Mouse (Mus musculus): ENCODE results near the gene Il17c. TPM values are rescaled to one million over a fixed set of nuclear protein-coding genes. Genes with fewer than 3 reads are reported as not detected.

Gene Il17c
- polyA plus RNA-seq, 1 experiment, result 0.97 TPM

DNA sequence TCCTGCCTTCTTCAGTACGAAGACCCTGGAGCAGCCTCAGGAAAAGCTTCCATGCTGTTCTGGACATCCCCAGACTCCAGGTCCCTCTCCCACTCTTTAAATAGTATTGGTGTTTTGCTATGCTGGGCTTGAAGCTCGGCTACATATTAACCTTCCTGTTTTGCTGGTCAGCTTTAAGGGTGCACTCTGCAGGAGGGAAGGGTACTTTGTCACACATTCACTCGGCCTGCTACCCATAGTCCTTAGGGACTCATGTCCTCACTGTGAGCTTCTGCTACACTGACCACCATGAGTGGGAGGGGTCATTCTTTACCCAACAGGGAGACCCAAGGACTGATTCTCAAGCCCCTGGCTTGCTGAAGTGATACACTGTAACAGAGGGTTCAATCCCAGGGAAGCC is 8.8 kb downstream of the Il17c start:
- TF ChIP-seq CTCF (IDR thresholded peaks at IDR 0.05; ENCODE audit: borderline replicate concordance, extremely low read depth, insufficient read depth, insufficient read length) (no peak), POLR2A (IDR thresholded peaks at IDR 0.05; ENCODE audit: borderline replicate concordance, extremely low read depth, insufficient read depth, insufficient read length, poor library complexity, severe bottlenecking) (no peak)
- DNase-seq (ENCODE audit: low read depth), result no peak

DNA sequence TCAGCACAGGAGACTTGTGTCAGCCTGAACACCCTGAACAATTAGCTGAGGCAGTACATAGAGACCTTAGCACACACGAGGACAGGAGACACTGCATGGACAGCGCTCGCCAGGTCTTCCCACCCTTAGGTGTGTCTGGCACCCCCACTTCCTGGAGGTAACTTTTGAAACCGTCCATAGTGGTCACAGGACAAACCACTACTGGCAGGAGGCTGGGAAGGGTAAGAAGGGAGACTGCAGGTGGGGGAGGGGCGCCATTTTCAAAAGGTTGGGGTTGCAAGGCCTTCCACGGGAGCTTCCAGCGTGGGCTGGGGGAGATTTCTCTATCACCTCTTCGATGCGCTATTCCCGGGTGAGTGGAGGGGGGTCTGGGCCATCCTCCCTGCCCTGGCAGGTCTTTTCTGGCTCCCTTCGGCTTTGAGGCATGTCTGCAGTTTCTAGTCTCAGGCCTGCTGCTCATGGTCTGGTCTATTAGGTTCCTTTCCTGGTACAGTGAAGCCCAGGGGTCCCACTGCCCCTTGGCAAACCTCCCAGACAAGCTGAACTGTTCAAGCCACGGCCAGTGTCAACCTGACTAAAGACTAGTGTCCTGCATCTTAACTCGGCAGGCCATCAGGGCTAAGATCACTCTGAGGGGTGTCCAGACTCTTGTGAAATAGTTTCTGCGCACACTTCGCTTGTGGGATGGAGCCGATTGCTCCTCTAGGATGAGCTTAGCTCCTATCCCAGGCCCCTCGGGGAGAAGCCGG is 10.0 kb downstream of the Il17c start:
- TF ChIP-seq CTCF (IDR thresholded peaks at IDR 0.05; ENCODE audit: borderline replicate concordance, extremely low read depth, insufficient read depth, insufficient read length) (no peak), POLR2A (IDR thresholded peaks at IDR 0.05; ENCODE audit: borderline replicate concordance, extremely low read depth, insufficient read depth, insufficient read length, poor library complexity, severe bottlenecking) (no peak)
- peak; percentile 3 for DNase-seq (ENCODE audit: low read depth)

GRCm38 (mm10) chr8:122432443-122433268 is 10.8 kb downstream of the Il17c start, which contains the start of gene Cyba:
Cyba (minus strand) TSS chr8:122432930.
- DNase-seq (ENCODE audit: low read depth), result peak; percentile 56
- TF ChIP-seq CTCF (IDR thresholded peaks at IDR 0.05; ENCODE audit: borderline replicate concordance, extremely low read depth, insufficient read depth, insufficient read length) (no peak), POLR2A (IDR thresholded peaks at IDR 0.05; ENCODE audit: borderline replicate concordance, extremely low read depth, insufficient read depth, insufficient read length, poor library complexity, severe bottlenecking) (no peak)

DNA sequence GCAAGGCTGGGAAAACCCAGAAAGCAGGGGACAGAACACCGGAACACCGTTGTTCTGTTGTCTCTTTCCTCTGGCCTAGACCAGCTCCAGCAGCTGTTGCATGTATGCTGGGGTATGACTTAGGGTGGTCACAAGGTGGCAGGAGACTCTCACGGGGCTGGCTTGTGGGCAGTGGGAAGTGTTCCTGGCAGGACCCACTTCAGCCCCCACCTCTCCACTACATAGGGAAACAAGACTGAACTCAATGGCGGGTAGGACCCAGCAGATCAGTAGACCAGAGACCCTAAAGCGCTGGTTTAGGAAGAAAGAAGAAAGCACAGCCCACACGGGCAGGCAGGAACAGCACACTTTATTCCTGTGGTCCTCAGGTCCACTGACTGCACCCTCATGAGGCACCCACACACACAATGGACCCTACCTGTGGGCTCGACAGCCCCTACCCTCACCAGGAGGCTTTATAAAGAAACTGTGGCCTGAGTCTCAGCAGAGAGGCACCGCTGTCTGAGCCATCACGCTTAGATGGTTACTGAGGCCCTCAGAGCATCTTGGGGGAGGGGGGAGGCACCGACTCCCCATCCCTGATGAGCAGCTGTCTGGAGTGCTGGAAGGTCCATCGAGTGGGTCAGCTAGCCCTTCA is 11.6 kb downstream of the Il17c start:
- DNase-seq (ENCODE audit: low read depth), result peak; percentile 5
- TF ChIP-seq POLR2A (IDR thresholded peaks at IDR 0.05; ENCODE audit: borderline replicate concordance, extremely low read depth, insufficient read depth, insufficient read length, poor library complexity, severe bottlenecking), result no peak
- no peak for TF ChIP-seq CTCF (IDR thresholded peaks at IDR 0.05; ENCODE audit: borderline replicate concordance, extremely low read depth, insufficient read depth, insufficient read length)

GRCm38 (mm10) chr8:122435375-122435774 is 13.6 kb downstream of the Il17c start:
- DNase-seq (ENCODE audit: low read depth), result no peak
- TF ChIP-seq CTCF (IDR thresholded peaks at IDR 0.05; ENCODE audit: borderline replicate concordance, extremely low read depth, insufficient read depth, insufficient read length) (peak; percentile 37; the same call in 1 of the 2 replicates), POLR2A (IDR thresholded peaks at IDR 0.05; ENCODE audit: borderline replicate concordance, extremely low read depth, insufficient read depth, insufficient read length, poor library complexity, severe bottlenecking) (no peak)

DNA sequence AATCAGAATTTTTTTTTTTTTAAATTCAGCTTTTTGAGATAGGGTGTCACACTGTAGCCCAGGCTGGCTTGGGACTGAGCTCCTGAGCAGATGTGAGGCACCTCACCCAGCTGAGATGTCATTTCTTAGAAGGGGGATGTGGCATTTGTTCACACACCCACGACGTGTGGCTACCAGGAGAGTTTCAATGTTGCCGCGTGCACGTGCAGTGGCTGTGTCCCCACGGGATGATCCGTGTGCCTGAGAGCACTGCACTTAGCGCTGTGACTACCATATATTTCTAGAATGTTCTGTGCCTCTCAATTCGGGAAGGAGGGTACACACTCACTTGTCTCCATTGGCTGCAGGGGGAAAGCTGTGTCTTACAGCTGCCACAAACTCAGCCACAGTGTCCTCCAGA is 14.3 kb downstream of the Il17c start:
- no peak for TF ChIP-seq POLR2A (IDR thresholded peaks at IDR 0.05; ENCODE audit: borderline replicate concordance, extremely low read depth, insufficient read depth, insufficient read length, poor library complexity, severe bottlenecking)
- no peak for TF ChIP-seq CTCF (IDR thresholded peaks at IDR 0.05; ENCODE audit: borderline replicate concordance, extremely low read depth, insufficient read depth, insufficient read length)
- no peak for DNase-seq (ENCODE audit: low read depth)

DNA sequence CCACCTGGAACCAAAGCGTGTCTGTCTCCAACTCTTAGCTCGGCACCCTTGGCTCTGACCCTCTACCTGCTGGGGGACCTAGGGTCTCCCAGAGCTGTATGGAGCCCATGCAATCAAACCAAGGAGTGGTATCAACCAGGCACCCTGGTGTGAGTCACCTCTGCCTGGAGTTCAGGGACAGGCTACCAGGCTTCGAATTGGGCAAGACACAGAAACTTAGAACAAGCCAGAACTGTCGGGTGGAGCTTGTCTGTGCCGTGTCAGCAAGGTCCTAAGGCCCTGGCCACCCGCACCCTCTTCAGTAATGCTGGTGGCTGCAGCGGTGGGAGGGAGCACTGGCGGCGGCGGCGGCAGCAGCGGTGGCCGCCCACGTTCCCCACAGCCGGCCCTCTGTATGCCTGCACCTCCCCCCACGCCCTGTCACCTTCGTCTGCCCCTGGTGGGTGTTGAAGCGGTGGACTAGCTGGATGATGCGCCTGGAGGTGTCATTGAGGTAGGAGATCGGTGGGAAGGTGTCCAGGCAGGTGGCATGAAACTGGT is 14.8 kb downstream of the Il17c start:
- TF ChIP-seq CTCF (IDR thresholded peaks at IDR 0.05; ENCODE audit: borderline replicate concordance, extremely low read depth, insufficient read depth, insufficient read length) (no peak), POLR2A (IDR thresholded peaks at IDR 0.05; ENCODE audit: borderline replicate concordance, extremely low read depth, insufficient read depth, insufficient read length, poor library complexity, severe bottlenecking) (no peak)
- DNase-seq (ENCODE audit: low read depth), result no peak

- no peak for TF ChIP-seq CTCF (IDR thresholded peaks at IDR 0.05; ENCODE audit: borderline replicate concordance, extremely low read depth, insufficient read depth, insufficient read length)
- no peak for TF ChIP-seq POLR2A (IDR thresholded peaks at IDR 0.05; ENCODE audit: borderline replicate concordance, extremely low read depth, insufficient read depth, insufficient read length, poor library complexity, severe bottlenecking)
- DNase-seq (ENCODE audit: low read depth), result no peak
Measured at GRCm38 (mm10) chr8:122437708-122438331, 16.0 kb downstream of the Il17c start.

GRCm38 (mm10) chr8:122439336-122439735 is 17.5 kb downstream of the Il17c start:
- TF ChIP-seq POLR2A (IDR thresholded peaks at IDR 0.05; ENCODE audit: borderline replicate concordance, extremely low read depth, insufficient read depth, insufficient read length, poor library complexity, severe bottlenecking), result no peak
- no peak for TF ChIP-seq CTCF (IDR thresholded peaks at IDR 0.05; ENCODE audit: borderline replicate concordance, extremely low read depth, insufficient read depth, insufficient read length)
- DNase-seq (ENCODE audit: low read depth), result no peak

- TF ChIP-seq POLR2A (IDR thresholded peaks at IDR 0.05; ENCODE audit: borderline replicate concordance, extremely low read depth, insufficient read depth, insufficient read length, poor library complexity, severe bottlenecking), result no peak
- TF ChIP-seq CTCF (IDR thresholded peaks at IDR 0.05; ENCODE audit: borderline replicate concordance, extremely low read depth, insufficient read depth, insufficient read length), result no peak
Measured at GRCm38 (mm10) chr8:122441326-122441725, 19.5 kb downstream of the Il17c start.

More at GRCm38 (mm10) chr8:122441326-122441725, 19.5 kb downstream of the Il17c start:
- DNase-seq (ENCODE audit: low read depth), result no peak
